ENCODE assay signal across 18 mouse cellular contexts in the genomic region with DNA sequence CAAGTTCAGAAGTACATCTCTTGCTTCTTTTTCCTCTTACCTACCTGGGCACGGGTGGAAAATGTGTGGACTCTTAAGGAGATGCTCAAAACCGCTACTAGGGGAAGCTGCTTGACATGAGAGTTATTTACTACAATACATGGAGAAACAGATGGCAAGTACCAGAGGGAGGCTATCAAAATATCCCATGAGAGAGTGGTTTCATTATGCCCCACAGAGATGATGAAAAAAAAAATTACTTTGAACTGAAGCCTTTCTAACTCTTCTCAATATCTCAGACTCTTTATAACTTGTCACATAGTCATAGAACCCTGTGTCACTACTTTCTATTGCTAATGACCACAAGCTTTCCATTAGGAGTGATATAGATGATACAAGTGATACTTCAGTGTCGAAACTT. TPM values are rescaled to one million over a fixed set of nuclear protein-coding genes. Genes with fewer than 3 reads are reported as not detected.
DNase-seq lines count a peak whose midpoint lies in the region; TF ChIP-seq lines count a peak whose summit lies in the region.
"Had no signal": no experiment of that assay in that cellular context is flagged by ENCODE, and none has a peak within 500 bp of the region (broad histone marks: within the 10 kb centered on the region; RNA-seq: fewer than 3 reads in every experiment).

Gene Olfr616 (minus strand): TSS at position 101 of the 400 bp plus-strand sequence.

- no peak within 1 kb of the TSS for H3K27ac ChIP-seq in layer of hippocampus, adult 2 months

- no peak within 1 kb of the TSS for H3K4me3 ChIP-seq in layer of hippocampus, adult 2 months

- no peak for TF ChIP-seq CTCF in layer of hippocampus, adult 2 months (conservative IDR thresholded peaks at IDR 0.05)

- DNase-seq in layer of hippocampus, adult 9-11 months = peak; percentile 3
- no peak for DNase-seq in layer of hippocampus, adult 2 months (ENCODE audit: low spot score in 2 of 2)
- DNase-seq: adrenal gland, adult 2 months; adrenal gland, adult 8-10 months; adrenal gland, postnatal 10 days; adrenal gland, postnatal 14 days; adrenal gland, postnatal 25 days; adrenal gland, postnatal 36 days; B cell, adult 2 months; cerebellum, adult 11 months; cerebellum, adult 11-12 months; cerebellum, adult 18-20 months; cerebellum, adult 2 months had no signal

RNA-seq across cellular contexts. Expression of gene Olfr616, which starts in this region (rescaled TPM):
- not detected for total RNA-seq in layer of hippocampus, adult 2 months (2021)
- total RNA-seq: adrenal gland, adult 18-20 months; adrenal gland, adult 2 months; adrenal gland, adult 8-10 months; adrenal gland, postnatal 10 days; adrenal gland, postnatal 14 days; adrenal gland, postnatal 25 days; adrenal gland, postnatal 36 days; adrenal gland, postnatal 4 days; CH12.LX; ES-E14; MEL had no signal
